Mouse (Mus musculus): Measurements from ENCODE around the gene Bcl7c. TPM values are rescaled to one million over a fixed set of nuclear protein-coding genes. Genes with fewer than 3 reads are reported as not detected.
A peak's percentile ranks its signal among the peaks of the same experiment; 100 is the strongest.
"Not testable (repeated sequence)": the region's sequence is repeated elsewhere in the genome, so short reads cannot be mapped to it uniquely, and the experiment has no call there.

Bcl7c gene
- polyA plus RNA-seq, 1 experiment = 22.0 TPM

GRCm38 (mm10) chr7:127660882-127661281 lies 47.9 kb downstream of the Bcl7c start:
- no peak for DNase-seq
- Histone ChIP-seq H3K4me1 (ENCODE audit: control insufficient read depth, insufficient read depth, low read length) (no peaks in the 10 kb centered on the region), H3K4me3 (replicated peaks; ENCODE audit: extremely low read depth, low read depth, low read length) (no peak overlapping the region)
- TF ChIP-seq CTCF (IDR thresholded peaks at IDR 0.05; ENCODE audit: insufficient read depth, low read length) (no peak), POLR2A (IDR thresholded peaks at IDR 0.05; ENCODE audit: borderline replicate concordance, extremely low read depth, low read depth, low read length) (no peak)
- 84% methylated on average over 3 of the region's 3 CpGs for WGBS

GRCm38 (mm10) chr7:127656946-127657345 lies 51.8 kb downstream of the Bcl7c start:
- peak; percentile 36 for DNase-seq
- 33% methylated on average over 4 of the region's 4 CpGs for WGBS
- Histone ChIP-seq H3K4me1 (ENCODE audit: control insufficient read depth, insufficient read depth, low read length) (no peaks in the 10 kb centered on the region), H3K4me3 (replicated peaks; ENCODE audit: extremely low read depth, low read depth, low read length) (no peak overlapping the region)
- TF ChIP-seq POLR2A (IDR thresholded peaks at IDR 0.05; ENCODE audit: borderline replicate concordance, extremely low read depth, low read depth, low read length) (no peak), CTCF (IDR thresholded peaks at IDR 0.05; ENCODE audit: insufficient read depth, low read length) (peak; percentile 60)

- no peak for DNase-seq
- TF ChIP-seq POLR2A (IDR thresholded peaks at IDR 0.05; ENCODE audit: borderline replicate concordance, extremely low read depth, low read depth, low read length) = no peak
- no peak for TF ChIP-seq CTCF (IDR thresholded peaks at IDR 0.05; ENCODE audit: insufficient read depth, low read length)
- H3K4me3 ChIP-seq (replicated peaks; ENCODE audit: extremely low read depth, low read depth, low read length) = no peak overlapping the region
- WGBS = 62% methylated on average over 10 of the region's 10 CpGs
- no peaks in the 10 kb centered on the region for H3K4me1 ChIP-seq (ENCODE audit: control insufficient read depth, insufficient read depth, low read length)
Observed at GRCm38 (mm10) chr7:127654318-127654717, 54.4 kb downstream of the Bcl7c start.

GRCm38 (mm10) chr7:127652050-127652449 lies 56.7 kb downstream of the Bcl7c start:
- no peak for DNase-seq
- Histone ChIP-seq H3K4me1 (ENCODE audit: control insufficient read depth, insufficient read depth, low read length) (no peaks in the 10 kb centered on the region), H3K4me3 (replicated peaks; ENCODE audit: extremely low read depth, low read depth, low read length) (no peak overlapping the region)
- no peak for TF ChIP-seq POLR2A (IDR thresholded peaks at IDR 0.05; ENCODE audit: borderline replicate concordance, extremely low read depth, low read depth, low read length)
- no peak for TF ChIP-seq CTCF (IDR thresholded peaks at IDR 0.05; ENCODE audit: insufficient read depth, low read length)
- WGBS = 16% methylated on average over 18 of the region's 18 CpGs

GRCm38 (mm10) chr7:127651624-127652023 lies 57.1 kb downstream of the Bcl7c start:
- 75% methylated on average over 3 of the region's 3 CpGs for WGBS
- TF ChIP-seq CTCF (IDR thresholded peaks at IDR 0.05; ENCODE audit: insufficient read depth, low read length) (no peak), POLR2A (IDR thresholded peaks at IDR 0.05; ENCODE audit: borderline replicate concordance, extremely low read depth, low read depth, low read length) (no peak)
- no peak for DNase-seq
- H3K4me3 ChIP-seq (replicated peaks; ENCODE audit: extremely low read depth, low read depth, low read length) = no peak overlapping the region
- H3K4me1 ChIP-seq (ENCODE audit: control insufficient read depth, insufficient read depth, low read length) = no peaks in the 10 kb centered on the region

GRCm38 (mm10) chr7:127649206-127649605 lies 59.5 kb downstream of the Bcl7c start:
- WGBS = 72% methylated on average over 6 of the region's 6 CpGs
- H3K4me3 ChIP-seq (replicated peaks; ENCODE audit: extremely low read depth, low read depth, low read length) = no peak overlapping the region
- no peaks in the 10 kb centered on the region for H3K4me1 ChIP-seq (ENCODE audit: control insufficient read depth, insufficient read depth, low read length)
- no peak for TF ChIP-seq CTCF (IDR thresholded peaks at IDR 0.05; ENCODE audit: insufficient read depth, low read length)
- TF ChIP-seq POLR2A (IDR thresholded peaks at IDR 0.05; ENCODE audit: borderline replicate concordance, extremely low read depth, low read depth, low read length) = no peak
- DNase-seq = no peak

GRCm38 (mm10) chr7:127648516-127649201 lies 60.1 kb downstream of the Bcl7c start:
- WGBS = 51% methylated on average over 4 of the region's 4 CpGs
- no peak overlapping the region for H3K4me3 ChIP-seq (replicated peaks; ENCODE audit: extremely low read depth, low read depth, low read length)
- TF ChIP-seq POLR2A (IDR thresholded peaks at IDR 0.05; ENCODE audit: borderline replicate concordance, extremely low read depth, low read depth, low read length) (no peak), CTCF (IDR thresholded peaks at IDR 0.05; ENCODE audit: insufficient read depth, low read length) (no peak)
- H3K4me1 ChIP-seq (ENCODE audit: control insufficient read depth, insufficient read depth, low read length) = no peaks in the 10 kb centered on the region
- no peak for DNase-seq

GRCm38 (mm10) chr7:127647576-127647975 lies 61.2 kb downstream of the Bcl7c start:
- 80% methylated on average over 7 of the region's 7 CpGs for WGBS
- not testable (repeated sequence) for H3K4me3 ChIP-seq (replicated peaks; ENCODE audit: extremely low read depth, low read depth, low read length); H3K4me1 ChIP-seq (ENCODE audit: control insufficient read depth, insufficient read depth, low read length); DNase-seq

GRCm38 (mm10) chr7:127646363-127646762 lies 62.4 kb downstream of the Bcl7c start:
- Histone ChIP-seq H3K4me1 (ENCODE audit: control insufficient read depth, insufficient read depth, low read length) (no peaks in the 10 kb centered on the region), H3K4me3 (replicated peaks; ENCODE audit: extremely low read depth, low read depth, low read length) (no peak overlapping the region)
- WGBS = 80% methylated on average over 4 of the region's 4 CpGs
- no peak for DNase-seq
- TF ChIP-seq CTCF (IDR thresholded peaks at IDR 0.05; ENCODE audit: insufficient read depth, low read length) (no peak), POLR2A (IDR thresholded peaks at IDR 0.05; ENCODE audit: borderline replicate concordance, extremely low read depth, low read depth, low read length) (no peak)

GRCm38 (mm10) chr7:127642254-127642653 lies 66.5 kb downstream of the Bcl7c start:
- no peak for DNase-seq
- H3K4me3 ChIP-seq (replicated peaks; ENCODE audit: extremely low read depth, low read depth, low read length) = no peak overlapping the region
- H3K4me1 ChIP-seq (ENCODE audit: control insufficient read depth, insufficient read depth, low read length) = peaks cover 3% of the 10 kb centered on the region; the same call in 1 of the 2 replicates
- 67% methylated on average over 4 of the region's 4 CpGs for WGBS
- TF ChIP-seq POLR2A (IDR thresholded peaks at IDR 0.05; ENCODE audit: borderline replicate concordance, extremely low read depth, low read depth, low read length) = no peak

All from lung, adult 2 months (tissue).